Mouse (Mus musculus): Measurements from ENCODE around the gene Aqp9.
A peak's percentile ranks its signal among the peaks of the same experiment; 100 is the strongest.

Aqp9 gene

GRCm38 (mm10) chr9:71168511-71168910, at the start of gene Aqp9:
Gene Aqp9, minus strand, starts transcription at chr9:71168682.
- DNase-seq: no peak

DNA sequence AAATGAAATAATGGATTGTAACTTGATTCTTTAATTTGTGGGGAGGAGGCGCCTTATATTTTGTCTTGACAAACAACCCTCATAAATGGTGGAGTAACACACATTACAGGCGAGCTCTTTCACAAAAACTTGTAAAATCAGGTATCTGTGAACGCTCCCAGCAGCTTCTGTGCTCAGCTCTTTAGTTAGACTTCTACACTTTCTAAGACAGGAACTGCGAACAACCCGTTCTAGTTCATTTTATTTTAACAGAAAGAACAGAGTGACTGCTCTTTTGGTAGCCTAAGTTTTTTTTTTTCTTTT, 49.3 kb upstream of the Aqp9 start:
- DNase-seq: no peak

GRCm38 (mm10) chr9:71216996-71217792, 48.7 kb upstream of the Aqp9 start:
- no peak for DNase-seq

DNA sequence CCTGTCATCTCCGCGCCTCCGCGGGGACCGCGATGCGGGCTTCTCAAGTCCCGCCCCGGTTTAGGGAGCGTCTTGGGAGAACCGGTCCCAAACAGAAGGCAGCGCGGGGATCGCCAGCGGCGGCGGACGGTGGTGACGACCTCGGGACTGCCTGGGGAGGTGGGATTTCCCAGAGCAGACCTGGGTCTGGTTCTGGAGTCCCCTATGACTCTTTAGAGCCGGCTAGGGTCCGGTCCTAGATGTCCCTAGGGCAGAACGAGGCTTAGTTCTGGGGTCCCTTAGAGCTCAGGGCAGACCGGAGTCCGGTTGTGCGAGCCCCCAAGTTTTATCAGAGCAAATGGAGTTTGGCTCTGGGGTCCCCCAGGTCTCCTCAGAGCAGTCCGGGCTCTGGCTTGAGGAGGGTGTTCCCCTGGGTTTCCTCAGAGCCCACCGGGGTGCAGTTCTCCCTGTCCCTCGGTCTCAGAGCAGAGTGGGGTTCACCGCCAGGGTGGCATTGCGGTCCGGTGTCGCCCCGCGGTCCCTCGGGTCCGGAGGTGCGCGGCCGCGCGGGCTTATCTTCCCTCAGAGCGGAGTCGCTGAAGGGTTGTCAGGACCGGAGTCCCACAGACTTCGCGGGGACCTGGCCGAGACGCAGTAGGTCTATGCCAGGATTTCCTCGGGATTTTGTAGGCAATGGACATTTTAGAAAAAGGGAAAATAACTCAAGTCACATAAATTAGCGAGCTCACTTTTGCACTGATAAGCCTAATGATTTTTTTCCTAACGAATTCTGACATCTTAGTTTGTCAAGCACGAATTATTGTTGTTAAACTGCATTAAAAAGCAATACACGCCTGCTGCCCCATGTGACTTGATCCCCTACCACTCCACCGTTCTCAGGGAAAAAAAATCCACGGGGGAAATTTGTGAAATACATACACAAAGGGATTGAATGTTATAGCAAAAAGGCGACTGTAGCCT, 47.8 kb upstream of the Aqp9 start:
- DNase-seq: peak in 1 of 2 experiments; percentile 5

GRCm38 (mm10) chr9:71215248-71216035, 47.0 kb upstream of the Aqp9 start, which contains the start of gene Aldh1a2:
Gene Aldh1a2, plus strand, starts transcription at chr9:71215789.
- DNase-seq: peak; percentile 54

DNA sequence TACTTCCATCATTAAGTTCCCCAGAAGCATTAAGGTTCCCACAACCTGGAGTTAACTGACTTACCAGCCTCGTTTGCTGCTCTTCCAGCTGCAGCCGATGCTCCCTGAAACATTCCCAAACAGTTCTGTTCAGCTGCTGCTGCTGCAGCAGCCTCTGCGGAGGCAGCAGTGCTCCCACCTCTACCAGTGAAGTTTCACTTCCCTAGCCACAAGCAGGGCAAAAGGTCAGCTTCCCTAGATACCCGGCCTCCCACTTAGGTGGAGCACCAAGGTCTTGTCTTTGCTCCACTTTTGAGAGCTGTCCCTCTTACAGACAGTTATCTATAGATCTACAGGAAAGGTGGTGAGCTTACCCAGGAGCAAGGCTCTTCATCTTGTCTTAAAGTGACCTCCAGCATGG, 45.2 kb upstream of the Aqp9 start:
- DNase-seq: peak; percentile 11 to 23

DNA sequence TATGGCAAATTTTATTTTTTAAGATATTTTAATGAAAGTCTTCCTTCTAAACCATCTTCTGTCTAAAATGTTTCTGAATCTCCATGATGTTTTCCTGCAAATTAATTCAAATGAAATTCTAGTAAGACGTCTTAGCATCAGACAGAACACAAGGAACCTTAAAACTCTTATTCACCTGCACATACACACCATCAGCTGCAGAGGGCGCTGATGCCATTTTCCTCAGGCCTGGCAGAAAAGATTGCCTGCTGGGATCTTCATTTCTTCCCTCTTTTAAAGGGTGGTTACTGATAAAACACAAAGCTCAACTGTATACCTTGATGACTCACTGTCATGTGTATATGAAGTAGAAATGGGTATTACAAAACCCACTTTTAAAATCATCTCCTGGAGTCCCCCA, 42.4 kb upstream of the Aqp9 start:
- DNase-seq: no peak

- no peak for DNase-seq
Observed at GRCm38 (mm10) chr9:71209299-71209698, 40.8 kb upstream of the Aqp9 start.

DNA sequence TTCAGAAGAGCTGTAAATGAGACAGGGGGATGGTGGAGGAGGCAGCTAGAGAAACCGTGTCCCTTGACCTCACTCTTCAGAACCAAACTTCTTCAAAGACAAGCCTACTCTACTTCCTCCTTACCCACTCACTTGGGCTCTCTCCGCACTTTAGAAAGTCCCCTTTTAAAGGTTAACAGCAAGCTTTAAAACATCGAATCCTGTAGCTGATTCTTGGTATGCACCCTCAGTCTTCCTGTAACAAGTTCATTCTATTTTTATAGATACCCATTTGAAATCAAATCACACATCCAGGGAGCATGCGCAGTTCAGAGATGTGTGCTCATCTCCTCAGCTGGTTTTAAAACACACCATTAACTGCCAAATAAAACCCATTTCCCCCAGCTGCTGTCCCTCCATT, 33.8 kb upstream of the Aqp9 start:
- no peak for DNase-seq

GRCm38 (mm10) chr9:71198826-71199225, 30.3 kb upstream of the Aqp9 start:
- no peak for DNase-seq

GRCm38 (mm10) chr9:71188647-71189415, 20.3 kb upstream of the Aqp9 start:
- DNase-seq: peak; percentile 29

DNA sequence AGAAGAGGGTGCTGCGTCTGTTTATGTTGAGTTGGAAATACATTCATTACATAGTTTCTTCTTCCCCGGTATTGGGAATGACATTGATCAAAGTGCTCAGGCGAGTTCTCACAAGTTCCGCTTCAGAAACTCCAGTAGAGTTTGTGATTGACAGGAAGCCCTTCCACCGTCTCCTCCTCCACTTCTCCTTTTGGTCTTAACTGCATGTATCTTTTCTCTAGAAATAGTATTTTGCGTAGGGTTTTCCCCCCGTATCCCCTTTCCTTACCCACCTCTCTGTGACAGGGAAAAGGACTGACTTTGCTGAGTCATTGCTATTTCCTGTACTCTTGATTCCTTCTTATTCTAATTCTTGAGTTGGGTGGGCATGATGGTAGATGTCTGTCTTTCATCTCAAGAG, 18.9 kb upstream of the Aqp9 start:
- no peak for DNase-seq

DNA sequence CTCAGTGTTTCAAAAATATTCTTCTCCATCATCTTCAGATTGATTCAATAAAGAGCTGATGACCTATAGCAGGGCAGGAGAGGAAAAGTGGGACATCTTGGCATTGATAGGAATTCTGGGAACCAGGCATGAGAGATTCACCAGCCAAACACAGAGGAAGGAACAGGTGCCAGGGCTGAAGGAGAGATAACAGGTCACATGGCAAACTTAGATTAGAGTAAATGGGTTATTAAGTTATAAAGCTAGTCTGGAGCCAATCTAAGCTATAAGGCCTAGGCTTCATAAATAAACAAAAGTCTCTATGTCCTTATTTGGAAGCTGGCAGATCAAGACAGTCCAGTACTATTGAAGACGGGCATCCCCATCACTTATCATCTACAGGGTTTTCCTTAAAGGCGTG, 17.3 kb upstream of the Aqp9 start:
- no peak for DNase-seq

GRCm38 (mm10) chr9:71185285-71185684, 16.8 kb upstream of the Aqp9 start:
- no peak for DNase-seq

GRCm38 (mm10) chr9:71179964-71180700, 11.7 kb upstream of the Aqp9 start:
- no peak for DNase-seq

DNA sequence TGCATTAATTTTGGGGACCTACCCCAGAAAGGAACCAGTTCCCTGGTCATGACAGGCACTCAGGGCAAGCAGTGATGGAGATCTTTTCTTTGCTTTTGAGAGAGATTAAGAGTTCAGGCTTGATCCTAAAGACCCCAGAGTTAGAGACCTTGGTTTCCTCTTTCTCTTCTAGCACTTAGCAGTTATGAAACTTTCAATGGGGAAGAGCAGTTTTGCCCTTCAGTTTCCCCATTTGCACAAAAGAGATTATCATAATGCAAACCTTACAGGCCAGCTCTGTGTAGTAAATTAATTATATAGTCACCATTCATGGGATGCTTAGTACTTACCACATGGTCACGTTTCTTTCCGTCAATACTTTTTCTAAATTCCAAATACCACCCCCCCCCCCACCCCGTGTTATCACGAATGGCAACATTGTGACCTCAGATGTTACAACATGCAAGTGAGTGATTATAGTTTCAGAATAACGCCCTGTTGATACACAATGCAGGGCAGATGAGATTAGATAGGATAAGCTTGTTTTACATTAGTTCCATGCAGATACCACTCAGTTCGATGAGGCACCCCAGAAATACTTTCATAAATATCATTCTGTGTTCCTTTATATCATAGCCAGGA, 10.9 kb upstream of the Aqp9 start:
- no peak for DNase-seq

- DNase-seq: no peak
Observed at GRCm38 (mm10) chr9:71175686-71176085, 7.2 kb upstream of the Aqp9 start.

DNA sequence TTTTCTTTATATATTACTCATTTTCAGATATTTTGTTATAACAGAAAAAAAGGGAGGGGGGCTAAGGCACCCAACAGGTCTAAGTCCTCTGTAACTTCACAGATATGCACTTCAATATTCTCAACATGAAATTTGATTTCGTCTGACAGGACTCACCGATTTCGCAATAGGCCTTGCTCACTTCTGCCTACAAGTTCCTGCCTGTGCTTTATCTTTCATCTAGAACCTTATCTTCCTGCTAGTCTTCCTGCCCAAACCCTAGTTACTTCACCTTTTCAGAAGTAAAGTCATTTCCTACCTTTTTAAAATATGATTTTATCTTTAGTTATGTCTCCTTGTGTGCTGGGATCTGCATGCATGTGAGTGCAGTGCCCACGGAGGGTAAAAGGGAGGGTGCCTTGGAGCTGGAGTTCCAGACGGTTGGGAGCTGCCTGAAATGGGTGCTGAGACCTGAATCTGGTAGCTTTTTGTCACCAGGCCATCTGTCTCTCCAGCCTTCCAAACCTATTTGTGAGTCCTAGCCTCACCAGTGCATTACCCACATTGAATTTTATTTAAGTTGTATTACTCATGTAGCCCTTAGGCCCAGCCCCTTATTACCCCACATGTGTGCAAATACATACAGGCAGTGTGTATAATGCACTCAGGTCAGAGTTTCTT, 6.0 kb upstream of the Aqp9 start:
- DNase-seq: no peak

- no peak for DNase-seq
Observed at GRCm38 (mm10) chr9:71173533-71173932, 5.1 kb upstream of the Aqp9 start.

DNA sequence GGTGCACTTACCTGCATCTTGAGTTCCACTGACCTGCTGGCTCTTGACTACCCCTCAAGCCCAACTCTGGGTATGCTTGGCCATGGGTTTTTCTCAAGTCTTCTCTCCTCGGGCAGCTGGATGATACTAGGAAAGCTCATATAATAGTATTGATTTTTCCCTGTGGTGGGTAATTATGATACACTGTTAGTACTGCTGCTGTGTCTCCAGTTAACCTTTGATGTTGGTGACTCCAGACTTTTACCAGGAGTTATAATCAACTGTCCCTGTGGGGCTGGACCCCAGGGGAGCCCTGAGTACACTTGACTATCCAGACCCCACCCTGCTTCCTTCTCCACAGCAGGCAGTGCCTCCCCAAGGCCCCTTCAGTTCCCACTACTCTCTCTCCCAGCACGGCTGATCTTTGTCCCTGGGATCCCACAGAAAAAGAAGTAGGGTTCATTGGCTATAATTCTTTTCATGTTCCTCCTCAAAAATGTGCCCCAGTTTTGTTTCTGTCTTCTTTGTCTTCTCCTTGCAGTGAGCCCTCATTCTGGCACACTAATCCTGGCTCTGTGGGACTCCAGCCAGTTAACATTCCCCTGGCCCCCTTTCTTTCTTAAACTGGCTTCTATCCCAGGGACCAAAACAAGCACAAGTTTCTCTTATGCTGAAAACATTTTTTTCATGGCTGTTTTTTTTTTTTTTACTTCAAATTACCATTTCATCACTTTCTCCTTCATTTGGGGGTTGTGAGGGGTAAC, 838 bp downstream of the Aqp9 start:
- no peak for DNase-seq
